Mouse (Mus musculus) cortical plate, adult 2 months (tissue): ENCODE measurements around the gene Ythdf1.

Source experiments
- CTCF ChIP-seq: fragments of 200-500 bp; IDR thresholded peaks from 2 replicates; pipeline ENCODE4 v1.5.1; 2011; ENCODE audit warnings: mild to moderate bottlenecking, control low read depth, low read length; ENCODE audit not compliant: insufficient read depth; ENCODE audit errors: extremely low read depth
- POLR2A ChIP-seq: fragments of 200-500 bp; IDR thresholded peaks from 2 replicates; pipeline ENCODE4 v1.6.1; 2011; ENCODE audit warnings: mild to moderate bottlenecking, low read length, control low read depth; ENCODE audit not compliant: insufficient read depth; ENCODE audit errors: extremely low read depth

GRCm38 (mm10) chr2:180893537-180894028 is 27.2 kb downstream of the Ythdf1 start:
- TF ChIP-seq CTCF: no peak
- TF ChIP-seq POLR2A: no peak
